8 mouse cellular contexts compared by ENCODE assay signal in genomic region chr4:46553864-46554263, GRCm38 (mm10). TPM values are rescaled to one million over a fixed set of nuclear protein-coding genes. Genes with fewer than 3 reads are reported as not detected.
DNase-seq lines count a peak whose midpoint lies in the region; ATAC-seq and TF ChIP-seq lines count a peak whose summit lies in the region.

No protein-coding gene starts in this region.

- no peaks in the 10 kb centered on the region for H3K36me3 ChIP-seq in heart, postnatal 0 days (replicated peaks; ENCODE audit: control insufficient read depth, insufficient read depth, low read length)
- H3K36me3 ChIP-seq in liver, embryonic 16.5 days (ENCODE audit: control insufficient read depth, insufficient read depth) = no peaks in the 10 kb centered on the region
- no peaks in the 10 kb centered on the region for H3K36me3 ChIP-seq in stomach, postnatal 0 days (ENCODE audit: control insufficient read depth, insufficient read depth, low read length)
- no peaks in the 10 kb centered on the region for H3K36me3 ChIP-seq in limb, embryonic 10.5 days

- DNase-seq in A20 (ENCODE audit: low read depth, low spot score) (peak; percentile 24), adipocyte (ENCODE audit: low spot score) (peak; percentile 73)
- no peak for DNase-seq in heart, postnatal 0 days (ENCODE audit: low spot score)
- peak; percentile 93 for DNase-seq in stomach, postnatal 0 days (ENCODE audit: low spot score)
- DNase-seq in limb, embryonic 10.5 days (ENCODE audit: low spot score) = no peak
- no peak for DNase-seq in embryo, embryonic 9.5 days (ENCODE audit: extremely low spot score)
- no peak for DNase-seq in layer of hippocampus, postnatal 10 days (ENCODE audit: low spot score in 2 of 2)

- H3K9me3 ChIP-seq in heart, postnatal 0 days (replicated peaks; ENCODE audit: control insufficient read depth, low read length) = no peaks in the 10 kb centered on the region
- no peaks in the 10 kb centered on the region for H3K9me3 ChIP-seq in liver, embryonic 16.5 days (replicated peaks; ENCODE audit: control insufficient read depth, low read length)
- no peaks in the 10 kb centered on the region for H3K9me3 ChIP-seq in stomach, postnatal 0 days (ENCODE audit: control insufficient read depth, low read length)
- no peaks in the 10 kb centered on the region for H3K9me3 ChIP-seq in limb, embryonic 10.5 days (replicated peaks)

- no peak overlapping the region for H3K4me3 ChIP-seq in heart, postnatal 0 days (ENCODE audit: low read depth, low read length)
- no peak overlapping the region for H3K4me3 ChIP-seq in liver, embryonic 16.5 days (ENCODE audit: low read depth, low read length)
- H3K4me3 ChIP-seq in stomach, postnatal 0 days (ENCODE audit: low read depth, low read length) = no peak overlapping the region
- no peak overlapping the region for H3K4me3 ChIP-seq in limb, embryonic 10.5 days

- TF ChIP-seq CTCF in heart, postnatal 0 days (IDR thresholded peaks at IDR 0.05; ENCODE audit: low read depth) = no peak
- TF ChIP-seq CTCF in stomach, postnatal 0 days (IDR thresholded peaks at IDR 0.05; ENCODE audit: low read depth) = no peak

- H3K27ac ChIP-seq in heart, postnatal 0 days (ENCODE audit: low read depth) = 0 out of 2 replicates have a peak overlapping the region, but pooled peaks have one; percentile 35
- H3K27ac ChIP-seq in liver, embryonic 16.5 days (ENCODE audit: low read length) = peak overlapping the region; percentile 56
- peak overlapping the region; percentile 80 for H3K27ac ChIP-seq in stomach, postnatal 0 days (replicated peaks)
- no peak overlapping the region for H3K27ac ChIP-seq in limb, embryonic 10.5 days

- H3K27me3 ChIP-seq in heart, postnatal 0 days (ENCODE audit: control insufficient read depth, insufficient read depth, low read length) = peaks cover 4% of the 10 kb centered on the region; the same call in 1 of the 2 replicates
- no peaks in the 10 kb centered on the region for H3K27me3 ChIP-seq in liver, embryonic 16.5 days (ENCODE audit: control insufficient read depth, insufficient read depth, low read depth, low read length)
- no peaks in the 10 kb centered on the region for H3K27me3 ChIP-seq in stomach, postnatal 0 days (ENCODE audit: control insufficient read depth, insufficient read depth, low read length)
- H3K27me3 ChIP-seq in limb, embryonic 10.5 days (ENCODE audit: low read depth, poor library complexity, severe bottlenecking) = no peaks in the 10 kb centered on the region

- H3K4me2 ChIP-seq in heart, postnatal 0 days (ENCODE audit: low read depth, low read length) = no peak overlapping the region
- no peak overlapping the region for H3K4me2 ChIP-seq in liver, embryonic 16.5 days (ENCODE audit: low read depth, low read length)
- no peak overlapping the region for H3K4me2 ChIP-seq in stomach, postnatal 0 days (replicated peaks; ENCODE audit: low read depth)

- no peaks in the 10 kb centered on the region for H3K4me1 ChIP-seq in heart, postnatal 0 days (ENCODE audit: control insufficient read depth, insufficient read depth)
- peaks cover 15% of the 10 kb centered on the region for H3K4me1 ChIP-seq in liver, embryonic 16.5 days (ENCODE audit: control insufficient read depth, low read depth, low read length)
- 0 out of 2 replicates have a peak, but pooled peaks cover 2% of the 10 kb centered on the region for H3K4me1 ChIP-seq in stomach, postnatal 0 days (replicated peaks; ENCODE audit: control insufficient read depth, insufficient read depth)
- H3K4me1 ChIP-seq in limb, embryonic 10.5 days = 0 out of 2 replicates have a peak, but pooled peaks cover 5% of the 10 kb centered on the region

- ATAC-seq in heart, postnatal 0 days (ENCODE audit: insufficient read depth, low read depth) = peak; percentile 40; the same call in 1 of the 2 replicates
- no peak; the same call in 1 of the 2 replicates for ATAC-seq in liver, embryonic 16.5 days (ENCODE audit: low read depth)
- peak; percentile 77 for ATAC-seq in stomach, postnatal 0 days (ENCODE audit: low FRiP score, low TSS enrichment)

- WGBS in heart, postnatal 0 days = 30% methylated on average over 1 of the region's 1 CpGs
- WGBS in liver, embryonic 16.5 days (ENCODE audit: insufficient replicate concordance) = 38% methylated on average over 1 of the region's 1 CpGs
- 25% methylated on average over 1 of the region's 1 CpGs for WGBS in stomach, postnatal 0 days
- 85% methylated on average over 1 of the region's 1 CpGs for WGBS in limb, embryonic 10.5 days

- TF ChIP-seq EP300 in heart, postnatal 0 days (IDR thresholded peaks at IDR 0.05; ENCODE audit: low read depth) = no peak
- TF ChIP-seq EP300 in stomach, postnatal 0 days (optimal IDR thresholded peaks at IDR 0.05) = no peak

- H3K9ac ChIP-seq in heart, postnatal 0 days (replicated peaks; ENCODE audit: low read depth, low read length) = no peak overlapping the region
- no peak overlapping the region for H3K9ac ChIP-seq in liver, embryonic 16.5 days (ENCODE audit: low read depth, low read length)
- H3K9ac ChIP-seq in stomach, postnatal 0 days (ENCODE audit: low read length) = no peak overlapping the region

RNA-seq across cellular contexts. Expression of gene Trim14, which starts 17.9 kb away (rescaled TPM):
- total RNA-seq in heart, postnatal 0 days (2014; rRNA removed; ENCODE audit: low replicate concordance) = 3.4 and 10.9 TPM in 2 replicates
- polyA plus RNA-seq in heart, postnatal 0 days (2015; fragmentation: Nextera tagmentation; extraction: Ambion mirVana) = 0.46 and 0.85 TPM in 2 replicates
- 8.2 and 9.0 TPM in 2 replicates for polyA plus RNA-seq in liver, embryonic 16.5 days (2015; fragmentation: Nextera tagmentation; extraction: Ambion mirVana)
- 4.0 and 4.5 TPM in 2 replicates for polyA plus RNA-seq in stomach, postnatal 0 days (2015; fragmentation: Nextera tagmentation; extraction: Ambion mirVana)
- polyA plus RNA-seq in limb, embryonic 10.5 days (2016; fragmentation: Nextera tagmentation; extraction: Ambion mirVana) = 0.64 and 0.78 TPM in 2 replicates
- total RNA-seq in layer of hippocampus, postnatal 10 days (2021) = under 1 TPM; 0.62 to 0.69 TPM

RNA-seq across cellular contexts. Expression of gene Coro2a, which starts 48.1 kb away (rescaled TPM):
- total RNA-seq in heart, postnatal 0 days (2014; rRNA removed; ENCODE audit: low replicate concordance) = 0.70 and 1.6 TPM in 2 replicates
- polyA plus RNA-seq in heart, postnatal 0 days (2015; fragmentation: Nextera tagmentation; extraction: Ambion mirVana) = 0.22 and 0.26 TPM in 2 replicates
- 2.7 and 3.9 TPM in 2 replicates for polyA plus RNA-seq in liver, embryonic 16.5 days (2015; fragmentation: Nextera tagmentation; extraction: Ambion mirVana)
- polyA plus RNA-seq in stomach, postnatal 0 days (2015; fragmentation: Nextera tagmentation; extraction: Ambion mirVana) = 16.7 and 17.2 TPM in 2 replicates
- 2.1 and 2.2 TPM in 2 replicates for polyA plus RNA-seq in limb, embryonic 10.5 days (2016; fragmentation: Nextera tagmentation; extraction: Ambion mirVana)
- total RNA-seq in layer of hippocampus, postnatal 10 days (2021) = 10 to 100 TPM; 35.6 to 37.6 TPM

Comparison
In these comparisons a context has a peak if more than half of its experiments do, and no peak if none do; other contexts are left out.
1. DNase-seq: peak in A20 (single experiment), adipocyte (single experiment) and stomach, postnatal 0 days (single experiment); none in heart, postnatal 0 days (single experiment), limb, embryonic 10.5 days (single experiment), embryo, embryonic 9.5 days (single experiment) and layer of hippocampus, postnatal 10 days (0 of 2).